Mouse (Mus musculus) neural tube, embryonic 14.5 days (tissue): ENCODE measurements around the gene Stum. TPM values are rescaled to one million over a fixed set of nuclear protein-coding genes. Genes with fewer than 3 reads are reported as not detected.

ENCODE experiments used
- ATAC-seq: fragments of 200-750 bp; cut with Nextera tagmentation; 2 replicates; pipeline ENCODE4 v1.8.0; 2017; ENCODE audit warnings: low read depth, mild to moderate bottlenecking, moderate TSS enrichment, moderate library complexity
- H3K27ac ChIP-seq: fragments of 300-500 bp; sonication (generic); 2 replicates; pipeline ENCODE4 v1.5.1; 2014; ENCODE audit warnings: low read depth, mild to moderate bottlenecking, control low read depth, low read length, moderate library complexity, mixed read lengths
- H3K27me3 ChIP-seq: fragments of 300-500 bp; sonication (generic); 2 replicates; pipeline ENCODE4 v1.6.1; 2014; ENCODE audit warnings: low read length; ENCODE audit not compliant: control insufficient read depth, insufficient read depth
- H3K36me3 ChIP-seq: fragments of 300-500 bp; sonication (generic); 2 replicates; pipeline ENCODE4 v1.6.1; 2014; ENCODE audit warnings: low read length, mixed read lengths; ENCODE audit not compliant: control insufficient read depth, insufficient read depth
- H3K4me1 ChIP-seq: fragments of 300-500 bp; sonication (generic); 2 replicates; pipeline ENCODE4 v1.6.1; 2014; ENCODE audit warnings: low read length; ENCODE audit not compliant: control insufficient read depth, insufficient read depth
- H3K4me2 ChIP-seq: fragments of 300-500 bp; sonication (generic); 2 replicates; pipeline ENCODE4 v1.6.1; 2014; ENCODE audit warnings: mild to moderate bottlenecking, low read depth, low read length, control low read depth
- H3K4me3 ChIP-seq: fragments of 300-500 bp; sonication (generic); 2 replicates; pipeline ENCODE4 v1.5.1; 2014; ENCODE audit warnings: low read depth, low read length, control low read depth, mixed read lengths
- H3K9ac ChIP-seq: fragments of 300-500 bp; sonication (generic); replicated peaks from 2 replicates; pipeline ENCODE4 v1.6.1; 2014; ENCODE audit warnings: low read depth, mild to moderate bottlenecking, control low read depth, low read length, mixed read lengths
- H3K9me3 ChIP-seq: fragments of 300-500 bp; sonication (generic); 2 replicates; pipeline ENCODE4 v1.6.1; 2016; ENCODE audit warnings: low read length; ENCODE audit not compliant: control insufficient read depth
- WGBS: fragments of 180-500 bp; shearing (Covaris S2); extraction: QIAGEN DNeasy Blood & Tissue Kit; methylation state at CpG from one replicate; pipeline ENCODE4 v1.1.7; 2014; 5-methylcytosine and 5-hydroxymethylcytosine counted together
- polyA plus RNA-seq: library from polyadenylated mRNA; unstranded; fragments of >200 nt; fragmentation: Nextera tagmentation; extraction: Ambion mirVana; gene quantifications from 2 replicates; pipeline ENCODE4 v1.2.1, GENCODE M21; 2014

Stum gene
- polyA plus RNA-seq, 1 experiment from 2014 or later, result 27.7 TPM

DNA sequence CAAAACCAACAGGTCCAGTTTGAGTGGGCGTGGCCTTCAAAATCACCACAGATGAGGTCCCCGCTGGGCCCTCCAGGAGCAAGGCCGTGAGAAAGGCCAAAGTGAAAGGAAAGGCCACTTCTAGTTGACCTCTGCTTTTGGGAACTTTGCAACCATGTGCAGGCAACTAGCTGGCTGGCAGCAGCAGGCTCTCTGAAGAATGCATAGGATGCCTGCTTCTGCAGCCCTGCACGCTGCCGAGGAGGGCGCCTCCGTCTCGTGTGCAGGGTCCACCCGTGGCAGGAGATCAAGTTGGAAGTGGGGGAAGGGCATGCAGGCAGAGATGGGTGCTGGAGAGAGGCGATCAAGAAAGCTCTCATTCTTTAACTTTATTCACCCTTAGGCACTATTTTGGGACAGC, 1.3 kb downstream of the Stum start:
- H3K4me2 ChIP-seq, result peak overlapping the region; percentile 84
- no peaks in the 10 kb centered on the region for H3K9me3 ChIP-seq
- no peaks in the 10 kb centered on the region for H3K4me1 ChIP-seq
- no peak overlapping the region for H3K27ac ChIP-seq
- WGBS, result 12% methylated on average over 10 of the region's 10 CpGs
- no peak overlapping the region for H3K4me3 ChIP-seq
- H3K9ac ChIP-seq, result no peak overlapping the region
- no peak for ATAC-seq
- no peaks in the 10 kb centered on the region for H3K36me3 ChIP-seq
- H3K27me3 ChIP-seq, result peaks cover 7% of the 10 kb centered on the region

GRCm38 (mm10) chr1:180481331-180481730, 2.0 kb downstream of the Stum start:
- no peak overlapping the region for H3K4me3 ChIP-seq
- H3K36me3 ChIP-seq, result no peaks in the 10 kb centered on the region
- H3K4me1 ChIP-seq, result no peaks in the 10 kb centered on the region
- ATAC-seq, result no peak
- no peak overlapping the region for H3K9ac ChIP-seq
- no peak overlapping the region for H3K27ac ChIP-seq
- H3K4me2 ChIP-seq, result peak overlapping the region; percentile 84; the same call in 1 of the 2 replicates
- WGBS, result 60% methylated on average over 8 of the region's 8 CpGs
- H3K27me3 ChIP-seq, result peaks cover 7% of the 10 kb centered on the region
- H3K9me3 ChIP-seq, result no peaks in the 10 kb centered on the region

- ATAC-seq, result no peak
- WGBS, result 51% methylated on average over 6 of the region's 6 CpGs
- no peak overlapping the region for H3K9ac ChIP-seq
Measured at GRCm38 (mm10) chr1:180480325-180480724, 3.0 kb downstream of the Stum start.

DNA sequence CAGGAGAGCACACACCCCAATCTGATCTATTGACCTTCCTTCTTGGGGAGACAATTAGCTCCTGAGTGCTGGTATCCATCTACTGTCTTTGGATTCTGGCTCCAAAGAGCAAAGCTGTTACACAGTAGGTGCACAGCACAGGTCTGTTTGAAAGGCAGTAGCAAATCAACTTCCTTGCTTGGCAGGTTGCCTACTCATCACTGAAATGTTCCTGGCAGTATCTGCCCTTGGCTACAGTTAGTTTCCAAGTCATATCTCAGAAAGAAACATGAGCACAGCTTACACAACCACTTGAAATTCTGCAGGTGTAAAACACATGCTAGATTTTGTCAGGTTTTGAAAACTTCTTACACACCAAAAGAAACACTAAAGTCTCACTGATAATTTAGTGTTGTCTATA, 9.7 kb downstream of the Stum start:
- H3K4me3 ChIP-seq, result no peak overlapping the region
- no peak for ATAC-seq
- H3K4me1 ChIP-seq, result no peaks in the 10 kb centered on the region
- no peaks in the 10 kb centered on the region for H3K27me3 ChIP-seq
- no peak overlapping the region for H3K9ac ChIP-seq
- H3K36me3 ChIP-seq, result no peaks in the 10 kb centered on the region
- no peak overlapping the region for H3K4me2 ChIP-seq
- no peak overlapping the region for H3K27ac ChIP-seq
- no peaks in the 10 kb centered on the region for H3K9me3 ChIP-seq

More at GRCm38 (mm10) chr1:180480325-180480724, 3.0 kb downstream of the Stum start:
- Histone ChIP-seq H3K4me3 (no peak overlapping the region), H3K36me3 (no peaks in the 10 kb centered on the region), H3K9me3 (no peaks in the 10 kb centered on the region), H3K27me3 (peaks cover 7% of the 10 kb centered on the region), H3K4me2 (no peak overlapping the region), H3K4me1 (no peaks in the 10 kb centered on the region), H3K27ac (no peak overlapping the region)

DNA sequence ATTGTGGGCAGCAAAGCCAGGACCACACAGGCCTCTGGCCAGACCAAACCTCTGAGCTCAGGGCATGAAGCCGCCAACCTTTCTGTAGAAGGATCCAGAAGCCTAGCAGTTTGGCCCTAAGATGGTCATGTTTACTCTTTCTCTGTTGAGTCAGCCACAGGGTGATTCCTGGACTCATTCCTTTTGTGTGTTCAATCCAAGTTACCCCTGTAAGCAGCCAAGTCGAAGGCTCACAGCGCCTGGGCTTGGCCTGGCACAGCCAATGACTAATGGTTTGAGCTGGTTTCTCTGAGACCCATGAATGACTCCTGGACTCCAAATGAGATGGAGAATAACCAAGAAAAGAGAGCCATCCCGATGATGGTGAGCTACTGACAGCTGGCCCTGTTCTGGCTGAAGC, 15.3 kb downstream of the Stum start:
- H3K4me2 ChIP-seq, result no peak overlapping the region
- H3K4me1 ChIP-seq, result no peaks in the 10 kb centered on the region
- no peak overlapping the region for H3K27ac ChIP-seq
- 79% methylated on average over 4 of the region's 4 CpGs for WGBS
- no peaks in the 10 kb centered on the region for H3K9me3 ChIP-seq
- no peaks in the 10 kb centered on the region for H3K27me3 ChIP-seq
- H3K36me3 ChIP-seq, result no peaks in the 10 kb centered on the region
- H3K9ac ChIP-seq, result no peak overlapping the region
- H3K4me3 ChIP-seq, result no peak overlapping the region
- no peak for ATAC-seq

DNA sequence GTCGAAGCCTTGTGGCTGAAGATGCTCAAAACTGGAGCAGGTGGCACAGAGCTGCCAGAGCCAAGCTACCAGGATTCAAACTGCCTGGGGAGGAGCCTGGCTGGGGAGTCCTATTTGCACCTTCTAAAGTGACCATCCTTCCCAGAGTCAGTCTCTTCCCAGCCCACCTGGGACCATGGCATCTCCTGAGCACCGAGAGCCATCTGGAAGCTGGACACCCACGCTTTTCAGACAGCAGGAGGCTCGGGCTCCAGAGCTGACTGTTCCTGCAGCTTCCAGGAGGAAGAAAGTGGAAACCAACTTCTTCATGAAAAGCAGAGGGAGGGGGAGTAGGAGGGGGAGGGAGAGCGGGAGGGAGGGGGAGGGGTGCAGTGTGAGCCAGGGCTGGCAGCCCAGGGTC, 17.7 kb downstream of the Stum start:
- 79% methylated on average over 5 of the region's 5 CpGs for WGBS
- Histone ChIP-seq H3K4me2 (no peak overlapping the region), H3K4me1 (no peaks in the 10 kb centered on the region), H3K9ac (no peak overlapping the region), H3K36me3 (no peaks in the 10 kb centered on the region), H3K9me3 (no peaks in the 10 kb centered on the region), H3K4me3 (no peak overlapping the region), H3K27ac (no peak overlapping the region), H3K27me3 (no peaks in the 10 kb centered on the region)
- no peak for ATAC-seq

- no peaks in the 10 kb centered on the region for H3K36me3 ChIP-seq
- H3K27ac ChIP-seq, result no peak overlapping the region
- no peak overlapping the region for H3K4me2 ChIP-seq
- no peaks in the 10 kb centered on the region for H3K9me3 ChIP-seq
- no peak overlapping the region for H3K9ac ChIP-seq
- H3K27me3 ChIP-seq, result no peaks in the 10 kb centered on the region
- H3K4me3 ChIP-seq, result no peak overlapping the region
- WGBS, result 79% methylated on average over 5 of the region's 5 CpGs
- ATAC-seq, result no peak
- H3K4me1 ChIP-seq, result no peaks in the 10 kb centered on the region
Measured at GRCm38 (mm10) chr1:180464357-180464756, 18.9 kb downstream of the Stum start.

- H3K27ac ChIP-seq, result no peak overlapping the region
- no peak for ATAC-seq
- 81% methylated on average over 5 of the region's 5 CpGs for WGBS
Measured at GRCm38 (mm10) chr1:180462983-180463475, 20.3 kb downstream of the Stum start.

DNA sequence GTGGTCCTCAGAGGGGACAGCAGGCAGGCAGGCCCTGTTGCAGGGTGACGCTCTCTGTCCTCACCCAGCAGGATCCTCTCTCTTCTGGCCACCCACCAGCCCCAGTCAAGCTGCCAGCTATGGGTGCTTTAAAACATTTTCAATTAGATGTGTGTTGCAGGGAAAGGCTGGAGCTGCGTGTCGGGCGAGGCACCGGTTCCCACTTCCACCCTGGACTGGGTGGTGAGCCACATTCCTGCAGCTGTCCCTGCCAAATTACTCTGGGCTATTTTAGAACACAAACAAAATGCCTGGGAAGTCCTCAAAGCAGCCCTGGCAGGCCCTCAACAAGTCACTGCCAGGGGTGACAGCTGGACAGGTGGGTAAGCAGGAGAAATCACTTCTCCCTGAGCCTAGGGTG, 20.9 kb downstream of the Stum start:
- no peak overlapping the region for H3K9ac ChIP-seq
- no peak overlapping the region for H3K27ac ChIP-seq
- H3K4me2 ChIP-seq, result no peak overlapping the region
- H3K36me3 ChIP-seq, result no peaks in the 10 kb centered on the region
- peaks cover 12% of the 10 kb centered on the region for H3K4me1 ChIP-seq
- no peaks in the 10 kb centered on the region for H3K27me3 ChIP-seq
- no peaks in the 10 kb centered on the region for H3K9me3 ChIP-seq
- 86% methylated on average over 5 of the region's 5 CpGs for WGBS
- ATAC-seq, result no peak
- H3K4me3 ChIP-seq, result no peak overlapping the region

More at GRCm38 (mm10) chr1:180462983-180463475, 20.3 kb downstream of the Stum start:
- H3K9ac ChIP-seq, result no peak overlapping the region
- no peak overlapping the region for H3K4me2 ChIP-seq
- no peaks in the 10 kb centered on the region for H3K27me3 ChIP-seq
- peaks cover 9% of the 10 kb centered on the region for H3K4me1 ChIP-seq
- no peaks in the 10 kb centered on the region for H3K9me3 ChIP-seq
- H3K4me3 ChIP-seq, result no peak overlapping the region
- no peaks in the 10 kb centered on the region for H3K36me3 ChIP-seq
